Mouse (Mus musculus): ENCODE data around the gene Adad2. TPM values are rescaled to one million over a fixed set of nuclear protein-coding genes. Genes with fewer than 3 reads are reported as not detected.
A peak's percentile ranks its signal among the peaks of the same experiment; 100 is the strongest.

The Adad2 gene
- polyA plus RNA-seq, 1 experiment from 2014 or later: not detected

DNA sequence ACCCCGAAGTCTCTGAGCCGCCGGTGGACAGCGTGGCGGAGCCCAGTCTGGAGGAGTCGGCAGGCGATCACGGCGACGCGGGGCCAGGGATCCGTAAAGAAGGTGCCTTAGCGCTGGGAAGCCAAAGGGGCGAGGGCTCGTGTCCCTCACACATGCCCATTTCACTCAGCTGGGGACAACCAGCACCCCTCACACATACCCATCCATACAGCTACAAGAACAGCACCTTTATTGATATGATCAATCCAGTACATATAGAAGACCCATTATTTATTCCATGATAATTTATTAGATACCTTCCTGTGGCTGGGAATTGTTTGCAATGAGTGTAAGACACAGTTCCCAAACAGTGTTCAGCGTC is 37.2 kb upstream of the Adad2 start:
- 3% methylated on average over 16 of the region's 16 CpGs for WGBS
- no peaks in the 10 kb centered on the region for H3K36me3 ChIP-seq (ENCODE audit: control insufficient read depth, insufficient read depth)
- peaks cover 13% of the 10 kb centered on the region for H3K4me1 ChIP-seq (replicated peaks; ENCODE audit: control insufficient read depth, insufficient read depth, low read length)
- no peak overlapping the region for H3K27ac ChIP-seq (ENCODE audit: low read length)
- peak overlapping the region; percentile 66 for H3K4me2 ChIP-seq (ENCODE audit: low read length)
- ATAC-seq: no peak
- no peaks in the 10 kb centered on the region for H3K9me3 ChIP-seq (ENCODE audit: control insufficient read depth, low read length)
- H3K4me3 ChIP-seq (replicated peaks; ENCODE audit: low read length): peak overlapping the region; percentile 60
- H3K27me3 ChIP-seq (replicated peaks; ENCODE audit: control insufficient read depth, insufficient read depth, low read length): peaks cover 9% of the 10 kb centered on the region; the same call in 1 of the 2 replicates
- peak overlapping the region; percentile 69 for H3K9ac ChIP-seq (replicated peaks; ENCODE audit: low read depth, low read length)

DNA sequence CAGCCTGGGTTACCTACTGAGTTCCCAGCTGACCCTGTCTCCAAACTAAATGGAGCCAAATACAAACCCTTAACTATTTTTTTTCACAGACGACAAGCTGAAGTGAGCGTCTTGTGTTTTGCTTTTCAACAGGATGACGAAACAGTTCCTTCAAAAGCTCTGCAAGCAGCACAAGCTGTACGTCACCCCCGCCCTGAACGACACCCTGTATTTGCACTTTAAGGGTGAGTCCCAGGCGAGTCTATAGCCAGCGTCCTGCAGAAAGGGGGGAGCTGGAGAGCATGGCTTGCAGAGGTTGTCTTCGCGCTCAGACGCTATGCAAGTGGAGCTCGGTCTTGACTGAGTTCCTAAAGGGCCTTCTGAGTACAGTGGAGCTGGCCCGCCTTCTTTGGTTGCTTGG is 33.5 kb upstream of the Adad2 start:
- Histone ChIP-seq H3K4me2 (ENCODE audit: low read length) (no peak overlapping the region), H3K9ac (replicated peaks; ENCODE audit: low read depth, low read length) (no peak overlapping the region), H3K4me3 (replicated peaks; ENCODE audit: low read length) (no peak overlapping the region), H3K27ac (ENCODE audit: low read length) (no peak overlapping the region), H3K36me3 (ENCODE audit: control insufficient read depth, insufficient read depth) (no peaks in the 10 kb centered on the region), H3K27me3 (replicated peaks; ENCODE audit: control insufficient read depth, insufficient read depth, low read length) (peaks cover 9% of the 10 kb centered on the region; the same call in 1 of the 2 replicates), H3K9me3 (ENCODE audit: control insufficient read depth, low read length) (no peaks in the 10 kb centered on the region), H3K4me1 (replicated peaks; ENCODE audit: control insufficient read depth, insufficient read depth, low read length) (peaks cover 1% of the 10 kb centered on the region)
- no peak for ATAC-seq
- 49% methylated on average over 13 of the region's 13 CpGs for WGBS

- H3K4me1 ChIP-seq (replicated peaks; ENCODE audit: control insufficient read depth, insufficient read depth, low read length): no peaks in the 10 kb centered on the region
Measured at GRCm38 (mm10) chr8:119580441-119581161, 31.9 kb upstream of the Adad2 start.

DNA sequence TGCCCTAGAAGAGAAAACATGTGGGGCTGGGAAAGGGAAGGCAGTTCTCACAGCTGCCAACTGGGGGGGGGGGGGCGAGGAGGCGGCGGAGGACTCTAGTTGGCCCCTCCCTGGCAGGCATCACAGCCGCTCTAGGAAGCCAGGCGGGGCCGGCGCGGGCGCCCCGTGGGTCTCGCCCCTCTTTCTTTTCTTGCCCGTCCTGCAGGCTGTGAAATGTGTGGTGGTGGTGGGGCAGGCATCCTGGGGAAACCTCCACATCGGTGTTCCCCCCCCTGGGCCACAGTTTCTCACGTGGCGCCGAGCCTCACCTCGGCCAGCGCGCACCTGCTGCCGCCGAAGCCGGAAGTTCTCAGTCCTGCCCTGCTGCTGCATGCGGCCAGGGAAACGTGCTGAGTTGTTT is 26.6 kb upstream of the Adad2 start:
- Histone ChIP-seq H3K4me3 (replicated peaks; ENCODE audit: low read length) (peak overlapping the region; percentile 30), H3K9me3 (ENCODE audit: control insufficient read depth, low read length) (no peaks in the 10 kb centered on the region), H3K9ac (replicated peaks; ENCODE audit: low read depth, low read length) (peak overlapping the region; percentile 32), H3K4me2 (ENCODE audit: low read length) (peak overlapping the region; percentile 53), H3K36me3 (ENCODE audit: control insufficient read depth, insufficient read depth) (no peaks in the 10 kb centered on the region), H3K4me1 (replicated peaks; ENCODE audit: control insufficient read depth, insufficient read depth, low read length) (peaks cover 4% of the 10 kb centered on the region; the same call in 1 of the 2 replicates), H3K27ac (ENCODE audit: low read length) (no peak overlapping the region), H3K27me3 (replicated peaks; ENCODE audit: control insufficient read depth, insufficient read depth, low read length) (no peaks in the 10 kb centered on the region)
- ATAC-seq: no peak
- 29% methylated on average over 23 of the region's 24 CpGs for WGBS

More at GRCm38 (mm10) chr8:119580441-119581161, 31.9 kb upstream of the Adad2 start:
- no peak overlapping the region for H3K27ac ChIP-seq (ENCODE audit: low read length)
- no peaks in the 10 kb centered on the region for H3K9me3 ChIP-seq (ENCODE audit: control insufficient read depth, low read length)
- H3K27me3 ChIP-seq (replicated peaks; ENCODE audit: control insufficient read depth, insufficient read depth, low read length): peaks cover 9% of the 10 kb centered on the region; the same call in 1 of the 2 replicates
- no peak overlapping the region for H3K4me2 ChIP-seq (ENCODE audit: low read length)
- H3K9ac ChIP-seq (replicated peaks; ENCODE audit: low read depth, low read length): no peak overlapping the region
- no peaks in the 10 kb centered on the region for H3K36me3 ChIP-seq (ENCODE audit: control insufficient read depth, insufficient read depth)
- WGBS: 89% methylated on average over 5 of the region's 5 CpGs
- no peak for ATAC-seq
- no peak overlapping the region for H3K4me3 ChIP-seq (replicated peaks; ENCODE audit: low read length)

- H3K4me3 ChIP-seq (replicated peaks; ENCODE audit: low read length): no peak overlapping the region
- 70% methylated on average over 4 of the region's 4 CpGs for WGBS
- peaks cover 4% of the 10 kb centered on the region; the same call in 1 of the 2 replicates for H3K4me1 ChIP-seq (replicated peaks; ENCODE audit: control insufficient read depth, insufficient read depth, low read length)
- H3K4me2 ChIP-seq (ENCODE audit: low read length): no peak overlapping the region
- no peak overlapping the region for H3K27ac ChIP-seq (ENCODE audit: low read length)
- H3K36me3 ChIP-seq (ENCODE audit: control insufficient read depth, insufficient read depth): no peaks in the 10 kb centered on the region
- no peak for ATAC-seq
- H3K27me3 ChIP-seq (replicated peaks; ENCODE audit: control insufficient read depth, insufficient read depth, low read length): no peaks in the 10 kb centered on the region
- no peak overlapping the region for H3K9ac ChIP-seq (replicated peaks; ENCODE audit: low read depth, low read length)
- H3K9me3 ChIP-seq (ENCODE audit: control insufficient read depth, low read length): no peaks in the 10 kb centered on the region
Measured at GRCm38 (mm10) chr8:119588321-119588720, 24.2 kb upstream of the Adad2 start.

DNA sequence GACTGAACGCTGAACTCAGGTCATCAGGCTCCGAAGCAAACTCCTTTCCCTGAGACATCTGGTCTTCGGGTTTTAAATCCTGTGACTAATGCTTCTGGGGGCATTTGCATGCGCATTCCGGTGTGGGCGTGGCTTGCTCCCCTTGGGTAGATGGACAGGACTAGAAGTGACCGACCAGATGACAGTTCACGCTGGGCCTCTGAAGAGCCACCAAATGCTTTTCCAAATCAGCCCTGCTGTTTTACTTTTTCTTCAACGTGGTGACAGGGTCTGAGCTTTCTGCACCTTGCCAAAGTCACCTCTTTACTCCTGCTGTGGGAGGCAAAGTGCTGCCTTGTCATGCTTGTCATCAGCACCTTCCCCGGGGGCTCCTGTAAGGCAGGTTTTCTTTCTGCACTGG is 23.7 kb upstream of the Adad2 start:
- 30% methylated on average over 10 of the region's 10 CpGs for WGBS
- Histone ChIP-seq H3K4me1 (replicated peaks; ENCODE audit: control insufficient read depth, insufficient read depth, low read length) (peaks cover 4% of the 10 kb centered on the region; the same call in 1 of the 2 replicates), H3K27me3 (replicated peaks; ENCODE audit: control insufficient read depth, insufficient read depth, low read length) (no peaks in the 10 kb centered on the region), H3K36me3 (ENCODE audit: control insufficient read depth, insufficient read depth) (no peaks in the 10 kb centered on the region), H3K4me2 (ENCODE audit: low read length) (no peak overlapping the region), H3K27ac (ENCODE audit: low read length) (no peak overlapping the region), H3K9ac (replicated peaks; ENCODE audit: low read depth, low read length) (no peak overlapping the region), H3K4me3 (replicated peaks; ENCODE audit: low read length) (no peak overlapping the region), H3K9me3 (ENCODE audit: control insufficient read depth, low read length) (no peaks in the 10 kb centered on the region)
- ATAC-seq: no peak

- H3K9ac ChIP-seq (replicated peaks; ENCODE audit: low read depth, low read length): no peak overlapping the region
- no peaks in the 10 kb centered on the region for H3K36me3 ChIP-seq (ENCODE audit: control insufficient read depth, insufficient read depth)
- peaks cover 4% of the 10 kb centered on the region; the same call in 1 of the 2 replicates for H3K4me1 ChIP-seq (replicated peaks; ENCODE audit: control insufficient read depth, insufficient read depth, low read length)
- H3K9me3 ChIP-seq (ENCODE audit: control insufficient read depth, low read length): no peaks in the 10 kb centered on the region
- 82% methylated on average over 14 of the region's 14 CpGs for WGBS
- H3K27me3 ChIP-seq (replicated peaks; ENCODE audit: control insufficient read depth, insufficient read depth, low read length): no peaks in the 10 kb centered on the region
- H3K27ac ChIP-seq (ENCODE audit: low read length): no peak overlapping the region
- ATAC-seq: no peak
- H3K4me2 ChIP-seq (ENCODE audit: low read length): no peak overlapping the region
- H3K4me3 ChIP-seq (replicated peaks; ENCODE audit: low read length): no peak overlapping the region
Measured at GRCm38 (mm10) chr8:119590348-119590747, 22.2 kb upstream of the Adad2 start.

DNA sequence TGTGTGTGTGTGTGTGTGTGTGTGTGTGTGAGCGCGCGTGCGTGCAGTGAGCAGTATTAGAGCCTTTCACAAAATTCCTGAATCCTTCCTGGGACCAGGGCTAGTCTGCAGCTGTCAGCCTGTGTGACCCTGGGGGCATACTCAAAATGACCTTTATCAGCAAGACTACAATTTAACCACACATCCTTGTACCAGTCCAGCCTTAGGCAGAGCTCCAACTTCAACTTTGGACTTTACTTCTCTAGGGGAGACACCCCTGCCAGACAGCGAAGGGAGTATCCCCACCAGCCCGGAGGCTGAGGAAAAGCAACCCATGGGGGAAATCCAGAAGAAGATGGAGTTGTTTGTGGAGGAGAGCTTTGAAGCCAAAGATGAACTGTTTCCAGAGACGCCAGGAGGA is 21.1 kb upstream of the Adad2 start:
- Histone ChIP-seq H3K4me3 (replicated peaks; ENCODE audit: low read length) (no peak overlapping the region), H3K9ac (replicated peaks; ENCODE audit: low read depth, low read length) (no peak overlapping the region), H3K4me2 (ENCODE audit: low read length) (no peak overlapping the region), H3K27ac (ENCODE audit: low read length) (no peak overlapping the region), H3K36me3 (ENCODE audit: control insufficient read depth, insufficient read depth) (no peaks in the 10 kb centered on the region), H3K4me1 (replicated peaks; ENCODE audit: control insufficient read depth, insufficient read depth, low read length) (no peaks in the 10 kb centered on the region), H3K9me3 (ENCODE audit: control insufficient read depth, low read length) (no peaks in the 10 kb centered on the region), H3K27me3 (replicated peaks; ENCODE audit: control insufficient read depth, insufficient read depth, low read length) (no peaks in the 10 kb centered on the region)
- WGBS: 94% methylated on average over 7 of the region's 7 CpGs
- no peak for ATAC-seq

DNA sequence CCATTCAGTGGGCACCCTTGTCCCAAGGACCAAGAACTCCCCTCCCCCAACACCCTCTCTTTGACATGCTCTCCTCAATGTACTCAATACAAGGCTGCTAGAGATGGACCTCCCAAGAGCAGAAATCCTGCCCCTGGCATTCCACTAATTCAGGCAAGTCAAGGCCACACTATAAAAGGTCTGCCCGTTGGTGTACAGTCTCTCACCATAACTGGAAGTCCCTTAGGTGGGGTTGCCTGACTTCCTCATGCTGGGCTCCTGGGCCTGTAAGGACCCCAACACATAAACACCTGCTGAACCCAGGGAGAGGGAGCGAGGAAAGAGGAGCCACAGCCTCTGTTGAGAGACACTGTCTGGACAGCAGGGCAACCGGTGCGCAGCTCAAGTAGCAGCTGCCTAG is 8.8 kb upstream of the Adad2 start:
- Histone ChIP-seq H3K4me3 (replicated peaks; ENCODE audit: low read length) (no peak overlapping the region), H3K9ac (replicated peaks; ENCODE audit: low read depth, low read length) (no peak overlapping the region), H3K4me2 (ENCODE audit: low read length) (peak overlapping the region; percentile 89; the same call in 1 of the 2 replicates), H3K27ac (ENCODE audit: low read length) (no peak overlapping the region), H3K9me3 (ENCODE audit: control insufficient read depth, low read length) (no peaks in the 10 kb centered on the region), H3K4me1 (replicated peaks; ENCODE audit: control insufficient read depth, insufficient read depth, low read length) (peaks cover 11% of the 10 kb centered on the region), H3K27me3 (replicated peaks; ENCODE audit: control insufficient read depth, insufficient read depth, low read length) (no peaks in the 10 kb centered on the region), H3K36me3 (ENCODE audit: control insufficient read depth, insufficient read depth) (peaks cover 21% of the 10 kb centered on the region)
- no peak for ATAC-seq
- 92% methylated on average over 4 of the region's 4 CpGs for WGBS

Data from forebrain, embryonic 16.5 days (tissue).